Mouse (Mus musculus): Measurements from ENCODE around the gene Ccdc36. TPM values are rescaled to one million over a fixed set of nuclear protein-coding genes. Genes with fewer than 3 reads are reported as not detected.
A peak's percentile ranks its signal among the peaks of the same experiment; 100 is the strongest.

The Ccdc36 gene
- polyA plus RNA-seq, 1 experiment from 2014 or later = 1.1 TPM

DNA sequence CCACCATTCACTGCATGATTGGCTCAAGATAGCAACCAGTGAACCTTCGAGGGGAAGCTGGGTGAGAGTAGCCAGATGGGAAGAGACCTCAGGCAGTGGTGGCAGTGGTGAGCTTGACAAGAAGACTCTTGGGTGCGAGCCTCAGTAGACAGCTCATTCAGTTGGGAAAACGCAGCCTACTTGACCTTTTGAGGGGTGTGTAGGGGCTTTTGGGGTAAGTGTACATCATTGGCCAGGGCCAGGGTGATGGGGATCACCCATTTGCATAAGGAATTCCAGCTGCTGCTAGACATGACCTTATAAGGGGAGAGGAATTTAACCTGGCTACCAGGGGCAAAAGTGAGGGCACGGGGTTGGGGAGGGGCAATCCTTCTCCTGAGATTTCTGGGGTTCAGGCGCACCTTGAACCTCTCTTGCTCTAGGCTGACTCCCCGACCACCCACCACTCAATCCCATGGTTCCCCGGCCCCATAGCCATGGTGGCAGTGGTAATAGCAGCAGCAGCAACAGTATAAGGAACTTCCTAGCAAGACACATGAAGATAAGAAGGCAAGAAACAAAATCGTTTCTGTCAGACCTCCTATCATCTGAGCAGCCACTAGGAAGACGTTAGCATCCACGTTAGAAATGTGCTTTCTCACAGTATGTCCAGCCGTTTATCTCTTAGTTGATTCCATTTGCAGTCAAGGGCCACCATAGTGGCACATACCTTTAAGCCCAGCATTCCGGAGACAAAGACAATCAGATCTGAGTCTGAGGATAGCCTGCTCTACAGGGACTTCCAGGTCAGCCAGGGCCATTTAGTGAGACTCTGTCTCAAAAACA lies 27.7 kb upstream of the Ccdc36 start:
- peaks cover 29% of the 10 kb centered on the region for H3K4me1 ChIP-seq
- 77% methylated on average over 12 of the region's 12 CpGs for WGBS

GRCm38 (mm10) chr9:108454429-108454828 lies 26.1 kb upstream of the Ccdc36 start:
- no peak for DNase-seq (ENCODE audit: low spot score)
- H3K4me1 ChIP-seq = peaks cover 39% of the 10 kb centered on the region
- H3K4me3 ChIP-seq = no peak overlapping the region
- WGBS = 91% methylated on average over 6 of the region's 6 CpGs
- H3K27ac ChIP-seq (replicated peaks) = no peak overlapping the region
- H3K27me3 ChIP-seq (ENCODE audit: low read depth, poor library complexity, severe bottlenecking) = peaks cover 10% of the 10 kb centered on the region
- no peaks in the 10 kb centered on the region for H3K9me3 ChIP-seq (replicated peaks)
- H3K36me3 ChIP-seq = no peaks in the 10 kb centered on the region

More for the DNA sequence above, 27.7 kb upstream of the Ccdc36 start:
- no peaks in the 10 kb centered on the region for H3K9me3 ChIP-seq (replicated peaks)
- H3K27me3 ChIP-seq (ENCODE audit: low read depth, poor library complexity, severe bottlenecking) = peaks cover 7% of the 10 kb centered on the region
- no peak for DNase-seq (ENCODE audit: low spot score)
- H3K4me3 ChIP-seq = no peak overlapping the region
- no peaks in the 10 kb centered on the region for H3K36me3 ChIP-seq
- H3K27ac ChIP-seq (replicated peaks) = no peak overlapping the region; the same call in 1 of the 2 replicates

GRCm38 (mm10) chr9:108453458-108453857 lies 25.2 kb upstream of the Ccdc36 start:
- peaks cover 49% of the 10 kb centered on the region for H3K4me1 ChIP-seq
- no peaks in the 10 kb centered on the region for H3K9me3 ChIP-seq (replicated peaks)
- DNase-seq (ENCODE audit: low spot score) = no peak
- no peak overlapping the region for H3K27ac ChIP-seq (replicated peaks)
- no peak overlapping the region for H3K4me3 ChIP-seq
- H3K36me3 ChIP-seq = peaks cover 7% of the 10 kb centered on the region
- WGBS = 85% methylated on average over 4 of the region's 4 CpGs
- H3K27me3 ChIP-seq (ENCODE audit: low read depth, poor library complexity, severe bottlenecking) = peaks cover 10% of the 10 kb centered on the region

- peaks cover 10% of the 10 kb centered on the region for H3K27me3 ChIP-seq (ENCODE audit: low read depth, poor library complexity, severe bottlenecking)
- 54% methylated on average over 6 of the region's 6 CpGs for WGBS
- no peak for DNase-seq (ENCODE audit: low spot score)
- peaks cover 12% of the 10 kb centered on the region for H3K36me3 ChIP-seq
- peaks cover 52% of the 10 kb centered on the region for H3K4me1 ChIP-seq
- peak overlapping the region; percentile 69 for H3K4me3 ChIP-seq
- no peaks in the 10 kb centered on the region for H3K9me3 ChIP-seq (replicated peaks)
- H3K27ac ChIP-seq (replicated peaks) = peak overlapping the region; percentile 92
These were observed 24.6 kb upstream of the Ccdc36 start for GRCm38 (mm10) chr9:108452911-108453310.

DNA sequence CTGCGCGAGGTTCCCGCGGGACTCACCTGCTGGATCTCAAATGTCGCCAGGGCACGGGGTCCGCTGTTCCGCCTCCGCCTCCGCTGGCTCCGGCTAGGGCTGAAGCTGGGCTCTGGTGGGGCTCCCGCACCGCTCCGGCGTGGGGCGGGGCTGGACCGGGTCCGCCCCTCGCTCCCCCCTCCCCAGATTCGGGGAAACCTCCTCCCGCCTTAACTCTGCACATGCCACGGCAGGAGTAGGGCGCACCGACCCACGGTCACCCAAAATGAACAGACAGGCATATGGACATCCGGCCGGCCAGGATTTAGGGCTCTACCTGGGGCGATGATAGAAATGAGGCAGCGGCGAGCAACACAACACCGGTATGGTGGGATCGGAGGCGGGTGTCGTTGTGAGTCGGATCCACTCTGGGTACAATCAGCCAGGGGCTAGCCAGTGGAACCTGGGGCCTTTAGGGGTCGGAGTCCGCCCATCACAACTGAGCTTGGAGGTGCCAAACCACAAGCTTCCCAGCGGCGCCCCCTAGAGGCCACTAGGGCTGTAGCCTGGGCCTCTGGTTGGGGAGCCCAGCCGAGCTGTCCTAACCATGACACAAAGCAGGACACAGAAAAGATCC lies 24.1 kb upstream of the Ccdc36 start:
- Histone ChIP-seq H3K4me3 (peak overlapping the region; percentile 69), H3K9me3 (replicated peaks) (no peaks in the 10 kb centered on the region), H3K36me3 (peaks cover 17% of the 10 kb centered on the region), H3K4me1 (peaks cover 54% of the 10 kb centered on the region), H3K27me3 (ENCODE audit: low read depth, poor library complexity, severe bottlenecking) (peaks cover 10% of the 10 kb centered on the region), H3K27ac (replicated peaks) (peak overlapping the region; percentile 92)
- whole genome bisulfite sequencing = under 1% methylated on average over 40 of the region's 40 CpGs
- peak; percentile 91 for DNase-seq (ENCODE audit: low spot score)

DNA sequence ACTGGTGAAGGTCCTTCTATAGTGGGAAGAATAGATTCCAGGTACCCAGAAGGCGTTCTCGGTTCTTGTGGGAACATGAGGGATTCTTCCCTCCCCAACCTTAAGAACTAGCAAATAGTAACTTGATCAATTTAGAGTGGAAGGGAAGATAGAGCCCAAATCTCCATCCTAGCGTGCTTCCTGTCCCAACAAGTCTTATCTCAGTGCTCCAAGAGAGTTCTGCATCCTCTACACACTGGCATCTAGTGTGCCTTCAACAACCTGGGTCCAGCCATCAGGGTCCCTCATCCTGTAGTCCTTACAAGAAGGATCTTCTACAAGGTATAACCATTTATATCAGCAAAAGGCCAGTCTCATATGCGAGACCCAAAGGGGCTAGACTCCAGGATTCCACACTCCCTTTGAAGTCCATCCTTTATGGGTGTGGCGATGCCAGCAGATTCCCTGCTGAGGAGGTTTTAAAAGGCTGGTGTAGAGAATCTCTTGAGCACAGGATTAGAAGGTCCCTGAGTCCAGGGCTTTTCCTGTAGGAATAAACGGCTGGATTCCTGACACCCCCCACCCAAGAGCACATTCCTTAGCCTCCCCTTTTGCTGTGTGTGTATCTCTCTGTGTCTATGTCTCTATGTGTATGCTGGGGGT lies 23.4 kb upstream of the Ccdc36 start:
- peaks cover 54% of the 10 kb centered on the region for H3K4me1 ChIP-seq
- peak overlapping the region; percentile 69 for H3K4me3 ChIP-seq
- H3K36me3 ChIP-seq = peaks cover 17% of the 10 kb centered on the region
- no peak for DNase-seq (ENCODE audit: low spot score)
- peaks cover 10% of the 10 kb centered on the region for H3K27me3 ChIP-seq (ENCODE audit: low read depth, poor library complexity, severe bottlenecking)
- WGBS = 46% methylated on average over 6 of the region's 6 CpGs
- no peaks in the 10 kb centered on the region for H3K9me3 ChIP-seq (replicated peaks)
- H3K27ac ChIP-seq (replicated peaks) = peak overlapping the region; percentile 92

DNA sequence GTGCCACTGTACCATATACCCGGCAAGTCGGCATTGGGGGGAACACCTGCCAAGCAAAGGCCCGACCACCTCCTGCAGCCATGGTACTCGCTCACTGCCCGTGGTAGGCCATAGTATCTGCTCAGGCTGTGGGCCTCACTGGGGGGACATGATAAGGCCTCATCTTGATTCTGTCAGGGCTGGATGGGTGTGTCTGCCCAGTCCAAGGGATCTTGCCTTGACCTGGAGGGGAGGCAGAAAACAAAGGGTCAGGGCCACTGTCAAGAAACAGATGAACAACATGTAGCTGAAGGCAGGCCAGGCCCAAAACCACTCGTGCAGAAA lies 22.8 kb upstream of the Ccdc36 start:
- H3K4me1 ChIP-seq = peaks cover 54% of the 10 kb centered on the region
- WGBS = 87% methylated on average over 6 of the region's 6 CpGs
- H3K27ac ChIP-seq (replicated peaks) = peak overlapping the region; percentile 92
- peak; percentile 17 for DNase-seq (ENCODE audit: low spot score)
- no peaks in the 10 kb centered on the region for H3K9me3 ChIP-seq (replicated peaks)
- H3K4me3 ChIP-seq = peak overlapping the region; percentile 69
- peaks cover 17% of the 10 kb centered on the region for H3K36me3 ChIP-seq
- H3K27me3 ChIP-seq (ENCODE audit: low read depth, poor library complexity, severe bottlenecking) = peaks cover 10% of the 10 kb centered on the region

DNA sequence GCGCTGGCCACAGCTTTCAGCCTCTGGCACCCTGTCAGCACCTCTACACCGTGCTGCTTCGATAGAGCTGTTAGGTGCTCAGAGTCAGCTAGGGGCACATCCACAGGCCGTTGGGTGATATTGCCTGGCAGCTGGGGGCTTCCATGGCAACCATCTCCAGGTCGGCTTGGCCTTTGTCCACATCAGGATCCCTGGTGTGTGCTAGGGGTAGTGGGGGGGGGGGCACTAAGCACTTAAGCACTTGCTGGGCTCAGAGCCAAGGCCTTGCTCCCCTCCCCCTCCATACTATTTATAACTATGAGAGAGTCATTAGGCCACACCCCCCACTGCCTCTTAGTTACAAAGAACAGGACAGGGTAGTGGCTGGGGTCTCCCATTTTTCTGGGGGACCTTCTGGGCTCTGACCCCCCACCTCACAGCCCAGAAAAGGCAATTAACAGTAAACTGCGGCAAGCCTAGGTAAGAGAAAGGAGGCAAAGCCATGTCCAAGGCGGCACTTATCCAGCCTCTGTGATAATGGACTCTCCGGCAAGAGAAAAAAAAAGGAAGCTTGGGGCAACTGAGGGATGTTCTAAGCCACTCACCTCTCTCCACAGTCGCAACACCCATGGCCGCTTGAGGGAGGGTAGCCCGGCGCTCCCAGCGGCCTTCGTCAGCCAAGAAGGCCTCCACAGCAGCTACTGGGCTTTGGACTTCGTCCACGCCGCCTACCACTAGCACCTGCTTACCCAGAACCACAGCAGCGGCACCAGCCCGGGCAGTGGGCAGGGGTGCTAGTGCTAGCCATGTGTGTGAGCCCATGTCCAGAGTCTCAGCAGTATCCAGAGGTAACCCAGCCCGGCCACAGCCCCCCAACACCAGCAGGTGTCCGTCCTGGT lies 22.2 kb upstream of the Ccdc36 start:
- Histone ChIP-seq H3K27me3 (ENCODE audit: low read depth, poor library complexity, severe bottlenecking) (peaks cover 10% of the 10 kb centered on the region), H3K27ac (replicated peaks) (peak overlapping the region; percentile 92), H3K9me3 (replicated peaks) (no peaks in the 10 kb centered on the region), H3K4me3 (peak overlapping the region; percentile 69), H3K4me1 (peaks cover 54% of the 10 kb centered on the region), H3K36me3 (peaks cover 17% of the 10 kb centered on the region)
- WGBS = 65% methylated on average over 21 of the region's 21 CpGs
- peak; percentile 19 for DNase-seq (ENCODE audit: low spot score)

DNA sequence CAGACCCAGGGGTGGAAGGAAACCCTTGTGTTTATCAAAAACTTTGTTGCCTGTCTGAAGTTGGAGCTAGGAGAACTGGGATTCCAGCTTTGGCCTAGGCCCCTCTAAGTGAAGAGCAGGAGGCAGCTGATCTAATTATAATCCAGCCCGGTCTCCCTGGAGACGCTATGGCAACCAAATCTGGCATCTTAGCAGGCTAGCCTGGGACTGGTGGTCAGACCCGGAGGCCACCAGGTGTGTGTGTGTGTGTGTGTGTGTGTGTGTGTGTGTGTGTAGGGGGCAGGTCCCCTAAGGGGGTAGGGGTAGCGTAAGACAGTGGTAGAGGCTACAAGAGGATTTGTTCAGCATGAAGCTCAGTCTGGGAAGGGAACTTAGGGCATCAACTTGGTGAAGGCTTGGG lies 21.6 kb upstream of the Ccdc36 start:
- peak overlapping the region; percentile 69 for H3K4me3 ChIP-seq
- H3K9me3 ChIP-seq (replicated peaks) = no peaks in the 10 kb centered on the region
- H3K27ac ChIP-seq (replicated peaks) = peak overlapping the region; percentile 92
- DNase-seq (ENCODE audit: low spot score) = peak; percentile 91
- H3K36me3 ChIP-seq = peaks cover 17% of the 10 kb centered on the region
- H3K27me3 ChIP-seq (ENCODE audit: low read depth, poor library complexity, severe bottlenecking) = peaks cover 10% of the 10 kb centered on the region
- H3K4me1 ChIP-seq = peaks cover 54% of the 10 kb centered on the region
- WGBS = 26% methylated on average over 4 of the region's 4 CpGs

GRCm38 (mm10) chr9:108445125-108445524 lies 16.8 kb upstream of the Ccdc36 start:
- H3K9me3 ChIP-seq (replicated peaks) = no peaks in the 10 kb centered on the region
- no peaks in the 10 kb centered on the region for H3K27me3 ChIP-seq (ENCODE audit: low read depth, poor library complexity, severe bottlenecking)
- peaks cover 17% of the 10 kb centered on the region for H3K36me3 ChIP-seq
- no peak overlapping the region for H3K27ac ChIP-seq (replicated peaks)
- peaks cover 22% of the 10 kb centered on the region for H3K4me1 ChIP-seq
- DNase-seq (ENCODE audit: low spot score) = no peak
- H3K4me3 ChIP-seq = no peak overlapping the region
- WGBS = 72% methylated on average over 9 of the region's 9 CpGs

DNA sequence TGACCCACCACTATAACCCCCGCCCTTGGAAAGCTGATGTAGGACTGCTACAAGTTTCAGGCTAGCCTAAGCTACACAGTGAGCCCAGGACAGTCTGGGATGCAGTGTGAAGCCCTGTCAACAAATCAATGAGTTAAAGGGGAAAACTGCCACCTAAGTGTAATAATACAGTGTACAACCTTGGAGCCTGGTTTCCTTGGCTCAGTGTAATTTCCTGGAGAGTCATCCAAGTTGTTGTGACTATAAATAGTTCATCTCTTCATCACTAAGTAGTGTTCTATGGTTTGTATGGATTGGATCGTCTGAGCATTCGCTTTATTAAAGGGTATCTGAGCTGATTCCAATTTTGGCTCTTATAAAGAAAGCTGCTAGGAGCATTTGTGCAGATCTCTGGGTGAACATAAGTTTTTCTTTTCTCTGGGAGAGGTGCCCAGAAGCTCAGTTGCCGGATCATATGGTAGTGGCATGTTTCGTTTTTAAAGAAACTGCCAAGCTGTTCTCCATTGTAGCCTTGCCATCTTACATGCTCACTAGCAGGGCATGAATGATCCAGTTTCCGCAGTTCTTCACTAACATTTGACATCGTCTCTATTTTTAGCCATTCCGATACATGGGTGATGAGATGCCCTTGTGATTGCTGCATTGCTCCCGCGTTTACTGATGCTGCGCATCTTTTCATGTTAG lies 13.1 kb upstream of the Ccdc36 start:
- H3K27me3 ChIP-seq (ENCODE audit: low read depth, poor library complexity, severe bottlenecking) = no peaks in the 10 kb centered on the region
- no peak overlapping the region for H3K4me3 ChIP-seq
- peaks cover 4% of the 10 kb centered on the region for H3K4me1 ChIP-seq
- H3K36me3 ChIP-seq = no peaks in the 10 kb centered on the region
- no peaks in the 10 kb centered on the region for H3K9me3 ChIP-seq (replicated peaks)
- WGBS = 91% methylated on average over 11 of the region's 11 CpGs
- no peak overlapping the region for H3K27ac ChIP-seq (replicated peaks)
- no peak for DNase-seq (ENCODE audit: low spot score)

GRCm38 (mm10) chr9:108440485-108440884 lies 12.2 kb upstream of the Ccdc36 start:
- Histone ChIP-seq H3K4me3 (no peak overlapping the region), H3K27me3 (ENCODE audit: low read depth, poor library complexity, severe bottlenecking) (no peaks in the 10 kb centered on the region), H3K4me1 (peaks cover 9% of the 10 kb centered on the region), H3K36me3 (no peaks in the 10 kb centered on the region), H3K9me3 (replicated peaks) (no peaks in the 10 kb centered on the region), H3K27ac (replicated peaks) (no peak overlapping the region)
- no peak for DNase-seq (ENCODE audit: low spot score)
- WGBS = 78% methylated on average over 5 of the region's 5 CpGs
